Mouse (Mus musculus) C2C12 (cell line): ENCODE results near the gene Kctd21.

Source experiments
- CEBPB ChIP-seq: IDR thresholded peaks from one replicate; pipeline ENCODE4 v1.6.1; 2011; ENCODE audit warnings: low read depth, mild to moderate bottlenecking, control low read depth, moderate library complexity
- CTCF ChIP-seq: IDR thresholded peaks from one replicate; pipeline ENCODE4 v1.5.1; 2011; ENCODE audit not compliant: control insufficient read depth, insufficient read depth, insufficient read length
- FOSL1 ChIP-seq: IDR thresholded peaks from one replicate; pipeline ENCODE4 v1.8.0; 2011; ENCODE audit warnings: mild to moderate bottlenecking, low read length; ENCODE audit not compliant: poor library complexity, insufficient read depth, severe bottlenecking
- MAX ChIP-seq: IDR thresholded peaks from one replicate; pipeline ENCODE4 v1.6.1; 2011; ENCODE audit warnings: mild to moderate bottlenecking, control low read depth
- MYOD1 ChIP-seq: IDR thresholded peaks from one replicate; pipeline ENCODE4 v1.6.1; 2011; ENCODE audit warnings: low read depth; ENCODE audit not compliant: control insufficient read depth, insufficient read length
- MYOG ChIP-seq: IDR thresholded peaks from one replicate; pipeline ENCODE4 v1.6.1; 2011; ENCODE audit not compliant: control insufficient read depth, insufficient read length; ENCODE audit errors: extremely low read depth
- USF1 ChIP-seq: IDR thresholded peaks from one replicate; pipeline ENCODE4 v1.6.1; 2011; ENCODE audit warnings: low read depth, mild to moderate bottlenecking, control low read depth, moderate library complexity

DNA sequence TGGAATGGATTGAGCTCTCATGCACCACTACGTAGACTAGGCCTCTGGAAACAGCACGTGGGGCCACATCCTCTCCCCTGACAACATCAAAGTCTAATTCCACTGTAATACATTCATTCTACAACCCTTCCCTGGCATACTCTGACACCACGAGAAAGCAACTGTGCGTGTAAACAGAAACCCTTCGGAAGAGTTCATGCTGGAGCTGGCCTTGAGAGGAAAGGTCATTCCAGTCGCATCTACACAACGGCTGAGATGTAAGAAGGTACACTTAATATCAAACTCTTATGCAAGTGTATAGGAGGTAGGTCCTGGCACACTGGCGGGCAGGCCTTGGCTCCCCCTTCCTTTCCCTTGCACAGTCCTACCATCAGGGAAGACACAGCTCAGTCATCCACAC lies 7.8 kb upstream of the Kctd21 start:
- TF ChIP-seq CTCF (no peak), FOSL1 (no peak), MYOG (no peak), MAX (no peak), CEBPB (no peak), USF1 (no peak), MYOD1 (no peak)
